Mouse (Mus musculus) G1E (cell line): ENCODE data around the gene Ajap1.

Experiments used
- CTCF ChIP-seq: IDR thresholded peaks from 2 replicates; pipeline ENCODE4 v1.5.1; 2012; ENCODE audit warnings: low read depth, low read length, inconsistent platforms, mixed read lengths
- GATA1 ChIP-seq: IDR thresholded peaks from 2 replicates; pipeline ENCODE4 v1.6.1; 2012; ENCODE audit warnings: borderline replicate concordance, low read length, inconsistent platforms, mixed read lengths
- POLR2AphosphoS5 ChIP-seq: IDR thresholded peaks from 2 replicates; pipeline ENCODE4 v1.6.1; 2012; ENCODE audit warnings: low read depth, low read length, inconsistent platforms; ENCODE audit not compliant: insufficient replicate concordance

DNA sequence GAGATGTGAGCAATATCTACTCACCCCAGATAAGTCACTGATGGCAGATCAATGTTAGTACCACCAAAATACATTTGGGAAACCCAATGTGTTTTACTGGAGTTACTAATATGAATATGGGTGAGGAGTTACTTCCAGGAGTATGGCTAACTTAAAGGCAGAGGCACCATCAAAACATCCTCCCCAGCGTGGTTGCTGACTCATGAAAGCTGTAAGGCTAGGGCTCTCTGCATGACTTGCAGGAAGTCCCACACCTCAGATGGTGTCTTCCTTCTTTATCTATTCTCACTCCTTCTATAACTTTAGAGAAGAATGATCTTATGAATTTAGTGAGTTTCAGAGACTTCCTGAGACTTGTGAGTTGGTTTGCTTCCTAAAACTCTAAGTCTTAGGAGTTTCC, 36.7 kb upstream of the Ajap1 start:
- TF ChIP-seq CTCF (no peak), POLR2AphosphoS5 (no peak), GATA1 (no peak)
